20 mouse cellular contexts compared by ENCODE assay signal in the genomic region with DNA sequence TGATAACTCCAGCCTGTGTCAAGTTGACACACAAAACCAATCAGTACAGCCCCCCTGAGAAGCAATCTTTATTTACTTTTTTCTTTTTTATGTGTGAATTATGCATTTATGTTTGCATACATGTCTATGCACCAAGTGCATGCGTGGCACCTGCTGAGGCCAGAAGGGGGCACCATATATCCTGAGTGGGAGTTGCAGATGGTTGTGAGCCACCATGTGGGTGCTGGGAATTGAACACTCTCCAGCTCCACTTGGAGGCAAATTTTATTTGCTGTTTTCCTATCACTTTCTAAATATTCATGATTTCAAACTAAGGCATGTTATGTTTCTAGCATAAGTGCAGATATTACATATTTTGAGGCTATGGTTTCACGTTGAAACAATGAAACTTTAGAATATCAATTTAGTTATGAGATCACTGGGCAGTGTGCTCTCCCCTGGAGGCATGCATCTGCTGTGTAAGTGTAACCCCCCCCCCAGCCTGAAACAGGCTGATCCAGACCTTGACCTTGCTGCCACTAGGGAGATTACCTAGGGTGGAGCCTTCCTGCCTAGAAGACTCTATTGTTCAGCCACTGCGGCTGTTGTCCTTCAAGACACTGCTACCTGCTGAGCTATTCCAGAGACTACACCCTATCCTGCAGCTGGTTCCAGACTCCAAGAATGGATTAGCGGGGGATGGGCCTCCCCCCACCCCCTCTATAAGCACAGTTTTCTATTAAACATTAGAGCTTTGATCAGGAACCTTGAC. TPM values are rescaled to one million over a fixed set of nuclear protein-coding genes. Genes with fewer than 3 reads are reported as not detected.
A peak's percentile ranks its signal among the peaks of the same experiment; 100 is the strongest.
DNase-seq lines count a peak whose midpoint lies in the region; ATAC-seq and TF ChIP-seq lines count a peak whose summit lies in the region.
"Had no signal": no experiment of that assay in that cellular context is flagged by ENCODE, and none has a peak within 500 bp of the region (broad histone marks: within the 10 kb centered on the region; RNA-seq: fewer than 3 reads in every experiment).

No protein-coding gene starts in this region.

- no peak overlapping the region for H3K27ac ChIP-seq in intestine, postnatal 0 days (ENCODE audit: low read depth, low read length)
- no peak overlapping the region for H3K27ac ChIP-seq in intestine, embryonic 16.5 days (ENCODE audit: low read length)
- H3K27ac ChIP-seq: embryonic facial prominence, embryonic 12.5 days; forebrain, embryonic 15.5 days; heart, embryonic 13.5 days; hindbrain, embryonic 12.5 days had no signal

- H3K9ac ChIP-seq in intestine, postnatal 0 days (ENCODE audit: low read depth, low read length) = no peak overlapping the region
- H3K9ac ChIP-seq in intestine, embryonic 16.5 days (ENCODE audit: low read depth, low read length) = no peak overlapping the region
- H3K9ac ChIP-seq: embryonic facial prominence, embryonic 12.5 days; forebrain, embryonic 15.5 days; heart, embryonic 13.5 days; hindbrain, embryonic 12.5 days had no signal

- peak; percentile 91 for DNase-seq in ES-CJ7 (ENCODE audit: low read depth, low spot score)
- DNase-seq in ZHBTc4 (ENCODE audit: low read depth, low spot score) = peak; percentile 84
- no peak for DNase-seq in lung, postnatal 10 days
- DNase-seq: adrenal gland, postnatal 10 days; cerebellum, adult 11 months; cerebellum, adult 8-10 months; cerebellum, postnatal 25 days; gastrocnemius, postnatal 36 days; heart, adult 18-20 months; heart, postnatal 36 days had no signal

- H3K27me3 ChIP-seq in intestine, postnatal 0 days (replicated peaks; ENCODE audit: control insufficient read depth, insufficient read depth, low read length) = no peaks in the 10 kb centered on the region
- no peaks in the 10 kb centered on the region for H3K27me3 ChIP-seq in intestine, embryonic 16.5 days (replicated peaks; ENCODE audit: control insufficient read depth, insufficient read depth, low read length)
- no peaks in the 10 kb centered on the region for H3K27me3 ChIP-seq in E14TG2a.4 (ENCODE audit: insufficient read depth, low read length)
- H3K27me3 ChIP-seq: embryonic facial prominence, embryonic 12.5 days; forebrain, embryonic 15.5 days; heart, embryonic 13.5 days; hindbrain, embryonic 12.5 days had no signal

- no peak overlapping the region for H3K4me3 ChIP-seq in intestine, postnatal 0 days (ENCODE audit: low read depth, low read length)
- H3K4me3 ChIP-seq in intestine, embryonic 16.5 days (ENCODE audit: low read length) = no peak overlapping the region
- no peak overlapping the region for H3K4me3 ChIP-seq in E14TG2a.4 (replicated peaks; ENCODE audit: low read length)
- H3K4me3 ChIP-seq: embryonic facial prominence, embryonic 12.5 days; forebrain, embryonic 15.5 days; heart, embryonic 13.5 days; hindbrain, embryonic 12.5 days had no signal

- H3K9me3 ChIP-seq in intestine, postnatal 0 days (ENCODE audit: control insufficient read depth) = no peaks in the 10 kb centered on the region
- H3K9me3 ChIP-seq in intestine, embryonic 16.5 days (ENCODE audit: control insufficient read depth, low read length) = no peaks in the 10 kb centered on the region
- H3K9me3 ChIP-seq in E14TG2a.4 (ENCODE audit: low read length) = peaks cover 54% of the 10 kb centered on the region
- H3K9me3 ChIP-seq: embryonic facial prominence, embryonic 12.5 days; forebrain, embryonic 15.5 days; heart, embryonic 13.5 days; hindbrain, embryonic 12.5 days had no signal

- ATAC-seq in intestine, postnatal 0 days = no peak
- ATAC-seq in intestine, embryonic 16.5 days = no peak
- ATAC-seq: forebrain, embryonic 15.5 days; hindbrain, embryonic 16.5 days; inflammation-experienced regulatory T-cells, adult 6 months had no signal

- H3K36me3 ChIP-seq in intestine, postnatal 0 days (ENCODE audit: control insufficient read depth, insufficient read depth) = no peaks in the 10 kb centered on the region
- H3K36me3 ChIP-seq in intestine, embryonic 16.5 days (ENCODE audit: control insufficient read depth, insufficient read depth, low read length) = no peaks in the 10 kb centered on the region
- no peaks in the 10 kb centered on the region for H3K36me3 ChIP-seq in E14TG2a.4 (ENCODE audit: insufficient read depth, low read length)
- H3K36me3 ChIP-seq: embryonic facial prominence, embryonic 12.5 days; forebrain, embryonic 15.5 days; heart, embryonic 13.5 days; hindbrain, embryonic 12.5 days had no signal

- TF ChIP-seq CTCF in intestine, postnatal 0 days (IDR thresholded peaks at IDR 0.05; ENCODE audit: low read depth) = 0 out of 2 replicates have a peak, but pooled peaks have one; percentile 7
- TF ChIP-seq CTCF in E14TG2a.4 (conservative IDR thresholded peaks at IDR 0.05; ENCODE audit: low read length) = peak; percentile 15; the same call in 1 of the 2 replicates

- WGBS in intestine, postnatal 0 days = 84% methylated on average over 4 of the region's 4 CpGs
- 85% methylated on average over 4 of the region's 4 CpGs for WGBS in intestine, embryonic 16.5 days

- no peak overlapping the region for H3K4me2 ChIP-seq in intestine, postnatal 0 days (replicated peaks; ENCODE audit: low read depth)
- H3K4me2 ChIP-seq in intestine, embryonic 16.5 days (ENCODE audit: low read depth, low read length) = no peak overlapping the region
- H3K4me2 ChIP-seq: embryonic facial prominence, embryonic 12.5 days; forebrain, embryonic 15.5 days; heart, embryonic 13.5 days; hindbrain, embryonic 12.5 days had no signal

- no peaks in the 10 kb centered on the region for H3K4me1 ChIP-seq in intestine, postnatal 0 days (replicated peaks; ENCODE audit: control insufficient read depth, insufficient read depth, low read length)
- H3K4me1 ChIP-seq in intestine, embryonic 16.5 days (ENCODE audit: control insufficient read depth, insufficient read depth, low read length) = peaks cover 4% of the 10 kb centered on the region; the same call in 1 of the 2 replicates
- H3K4me1 ChIP-seq in E14TG2a.4 (replicated peaks; ENCODE audit: low read depth, low read length) = no peaks in the 10 kb centered on the region; the same call in none of the 2 replicates
- H3K4me1 ChIP-seq: embryonic facial prominence, embryonic 12.5 days; forebrain, embryonic 15.5 days had no signal

RNA-seq across cellular contexts. Expression of gene Col6a6, which starts 10.6 kb away (rescaled TPM):
- polyA plus RNA-seq in intestine, postnatal 0 days (2015; fragmentation: Nextera tagmentation; extraction: Ambion mirVana) = 0.14 TPM in 2 replicates
- 0.95 and 1.2 TPM in 2 replicates for polyA plus RNA-seq in intestine, embryonic 16.5 days (2015; fragmentation: Nextera tagmentation; extraction: Ambion mirVana)
- polyA plus RNA-seq: forebrain, embryonic 11.5 days had no signal
